Mouse (Mus musculus): ENCODE results near the gene Mov10. TPM values are rescaled to one million over a fixed set of nuclear protein-coding genes. Genes with fewer than 3 reads are reported as not detected.
"Not testable (repeated sequence)": the region's sequence is repeated elsewhere in the genome, so short reads cannot be mapped to it uniquely, and the experiment has no call there.

Gene Mov10
- polyA plus RNA-seq, 1 experiment from 2014 or later = 17.4 TPM

DNA sequence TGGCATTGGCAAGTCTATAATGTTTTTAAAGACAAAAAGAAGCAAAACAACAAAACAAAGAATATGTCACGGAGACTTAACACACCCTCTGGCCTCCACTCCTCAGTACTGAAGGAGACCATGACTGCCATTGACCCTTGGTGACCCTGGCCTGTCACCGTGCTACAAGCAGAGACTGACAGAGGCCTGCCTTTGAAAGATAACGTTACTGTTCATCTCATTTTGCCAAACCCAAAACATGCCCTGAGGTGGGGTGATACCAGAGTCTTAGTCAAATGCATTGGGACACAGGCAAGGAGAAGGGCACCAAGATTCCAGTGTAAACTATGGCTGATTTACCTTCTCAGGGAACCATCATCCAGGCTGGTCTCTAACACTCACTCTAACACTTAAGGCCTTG is 49.2 kb downstream of the Mov10 start:
- no peak overlapping the region for H3K4me3 ChIP-seq (ENCODE audit: low read depth, low read length)
- WGBS = 39% methylated on average over 3 of the region's 3 CpGs
- H3K36me3 ChIP-seq (ENCODE audit: control insufficient read depth, insufficient read depth, low read length) = no peaks in the 10 kb centered on the region
- DNase-seq (ENCODE audit: low spot score) = no peak
- H3K4me2 ChIP-seq (ENCODE audit: low read depth) = no peak overlapping the region
- H3K9me3 ChIP-seq (ENCODE audit: control insufficient read depth, low read length) = no peaks in the 10 kb centered on the region
- H3K27ac ChIP-seq (ENCODE audit: low read depth, low read length) = no peak overlapping the region
- H3K27me3 ChIP-seq (ENCODE audit: control insufficient read depth, insufficient read depth, low read length) = no peaks in the 10 kb centered on the region
- H3K9ac ChIP-seq (ENCODE audit: low read length) = no peak overlapping the region
- no peak for ATAC-seq (ENCODE audit: insufficient read depth, low FRiP score, low TSS enrichment)
- no peaks in the 10 kb centered on the region for H3K4me1 ChIP-seq (ENCODE audit: control insufficient read depth, insufficient read depth, low read length)

DNA sequence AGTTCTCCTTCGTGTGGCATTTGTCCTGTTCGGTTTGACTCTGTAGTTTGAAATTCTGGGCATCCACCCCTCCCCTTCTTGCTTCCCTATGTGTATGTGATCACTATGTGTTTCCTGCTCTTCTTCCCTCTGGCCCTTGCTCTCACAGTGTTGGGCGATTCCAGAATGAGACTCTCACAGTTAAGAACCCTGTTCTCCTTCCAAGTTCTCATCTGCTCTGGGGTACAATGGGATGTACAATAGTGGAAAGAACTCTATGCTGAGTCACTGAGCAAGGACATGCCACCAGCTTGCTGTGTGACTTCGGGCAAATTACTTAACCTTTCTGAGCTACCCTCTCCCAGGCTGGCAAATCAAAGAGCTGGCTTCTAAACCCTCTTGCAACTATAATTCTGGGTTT is 50.6 kb downstream of the Mov10 start:
- Histone ChIP-seq H3K4me1 (ENCODE audit: control insufficient read depth, insufficient read depth, low read length) (no peaks in the 10 kb centered on the region), H3K27ac (ENCODE audit: low read depth, low read length) (no peak overlapping the region), H3K36me3 (ENCODE audit: control insufficient read depth, insufficient read depth, low read length) (no peaks in the 10 kb centered on the region), H3K4me2 (ENCODE audit: low read depth) (no peak overlapping the region), H3K9me3 (ENCODE audit: control insufficient read depth, low read length) (no peaks in the 10 kb centered on the region), H3K9ac (ENCODE audit: low read length) (no peak overlapping the region), H3K27me3 (ENCODE audit: control insufficient read depth, insufficient read depth, low read length) (no peaks in the 10 kb centered on the region), H3K4me3 (ENCODE audit: low read depth, low read length) (no peak overlapping the region)
- ATAC-seq (ENCODE audit: insufficient read depth, low FRiP score, low TSS enrichment) (no peak), DNase-seq (ENCODE audit: low spot score) (no peak)
- WGBS = 82% methylated on average over 4 of the region's 4 CpGs

DNA sequence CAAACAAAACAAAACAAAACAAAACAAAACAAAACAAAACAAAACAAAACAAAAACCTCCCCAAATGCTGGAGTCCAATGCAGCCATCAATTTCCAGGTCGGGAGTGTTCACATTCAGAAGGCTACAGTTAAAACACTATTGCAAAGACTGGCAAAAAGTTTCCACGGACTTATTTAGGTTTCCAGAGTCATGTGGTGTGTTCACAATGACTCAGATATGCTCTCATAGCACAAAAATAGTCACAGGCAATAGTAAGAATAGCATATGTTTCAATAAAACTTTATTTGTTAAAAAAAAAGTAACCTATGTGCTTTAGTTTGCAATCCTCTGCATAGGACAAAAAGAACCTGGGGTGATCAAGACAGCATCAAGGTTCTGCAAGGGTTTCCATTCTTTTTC is 51.2 kb downstream of the Mov10 start:
- WGBS = 64% methylated on average over 2 of the region's 2 CpGs
- H3K27ac ChIP-seq (ENCODE audit: low read depth, low read length) = no peak overlapping the region
- H3K4me1 ChIP-seq (ENCODE audit: control insufficient read depth, insufficient read depth, low read length) = no peaks in the 10 kb centered on the region
- no peak overlapping the region for H3K4me2 ChIP-seq (ENCODE audit: low read depth)
- H3K9ac ChIP-seq (ENCODE audit: low read length) = no peak overlapping the region
- H3K9me3 ChIP-seq (ENCODE audit: control insufficient read depth, low read length) = no peaks in the 10 kb centered on the region
- ATAC-seq (ENCODE audit: insufficient read depth, low FRiP score, low TSS enrichment) = no peak
- no peaks in the 10 kb centered on the region for H3K27me3 ChIP-seq (ENCODE audit: control insufficient read depth, insufficient read depth, low read length)
- no peaks in the 10 kb centered on the region for H3K36me3 ChIP-seq (ENCODE audit: control insufficient read depth, insufficient read depth, low read length)
- no peak for DNase-seq (ENCODE audit: low spot score)
- H3K4me3 ChIP-seq (ENCODE audit: low read depth, low read length) = no peak overlapping the region

DNA sequence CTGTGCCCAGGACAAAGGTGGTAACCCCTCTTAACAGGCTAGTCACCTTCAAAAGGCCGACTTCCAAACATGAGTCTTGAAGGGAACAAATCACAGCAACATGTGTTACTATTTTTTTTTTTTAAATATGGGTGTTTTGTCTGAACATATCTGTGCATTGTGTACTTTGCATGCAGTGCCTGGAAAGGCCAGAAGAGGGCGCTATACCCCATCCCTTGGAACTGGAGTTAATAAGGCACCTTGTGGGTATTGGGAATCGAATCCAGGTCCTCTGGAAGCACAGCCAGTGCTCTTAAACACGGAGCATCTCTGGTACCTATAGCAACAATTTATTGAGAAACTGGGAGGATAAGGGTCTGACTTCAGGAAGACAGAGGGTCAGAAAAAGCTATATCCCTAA is 53.3 kb downstream of the Mov10 start:
- Histone ChIP-seq H3K9ac (ENCODE audit: low read length) (no peak overlapping the region), H3K27ac (ENCODE audit: low read depth, low read length) (no peak overlapping the region), H3K4me3 (ENCODE audit: low read depth, low read length) (no peak overlapping the region), H3K4me1 (ENCODE audit: control insufficient read depth, insufficient read depth, low read length) (no peaks in the 10 kb centered on the region), H3K9me3 (ENCODE audit: control insufficient read depth, low read length) (no peaks in the 10 kb centered on the region), H3K36me3 (ENCODE audit: control insufficient read depth, insufficient read depth, low read length) (no peaks in the 10 kb centered on the region), H3K4me2 (ENCODE audit: low read depth) (no peak overlapping the region), H3K27me3 (ENCODE audit: control insufficient read depth, insufficient read depth, low read length) (no peaks in the 10 kb centered on the region; the same call in 1 of the 2 replicates)
- DNase-seq (ENCODE audit: low spot score) (peak; percentile 48), ATAC-seq (ENCODE audit: insufficient read depth, low FRiP score, low TSS enrichment) (no peak)
- 26% methylated on average over 4 of the region's 4 CpGs for WGBS

DNA sequence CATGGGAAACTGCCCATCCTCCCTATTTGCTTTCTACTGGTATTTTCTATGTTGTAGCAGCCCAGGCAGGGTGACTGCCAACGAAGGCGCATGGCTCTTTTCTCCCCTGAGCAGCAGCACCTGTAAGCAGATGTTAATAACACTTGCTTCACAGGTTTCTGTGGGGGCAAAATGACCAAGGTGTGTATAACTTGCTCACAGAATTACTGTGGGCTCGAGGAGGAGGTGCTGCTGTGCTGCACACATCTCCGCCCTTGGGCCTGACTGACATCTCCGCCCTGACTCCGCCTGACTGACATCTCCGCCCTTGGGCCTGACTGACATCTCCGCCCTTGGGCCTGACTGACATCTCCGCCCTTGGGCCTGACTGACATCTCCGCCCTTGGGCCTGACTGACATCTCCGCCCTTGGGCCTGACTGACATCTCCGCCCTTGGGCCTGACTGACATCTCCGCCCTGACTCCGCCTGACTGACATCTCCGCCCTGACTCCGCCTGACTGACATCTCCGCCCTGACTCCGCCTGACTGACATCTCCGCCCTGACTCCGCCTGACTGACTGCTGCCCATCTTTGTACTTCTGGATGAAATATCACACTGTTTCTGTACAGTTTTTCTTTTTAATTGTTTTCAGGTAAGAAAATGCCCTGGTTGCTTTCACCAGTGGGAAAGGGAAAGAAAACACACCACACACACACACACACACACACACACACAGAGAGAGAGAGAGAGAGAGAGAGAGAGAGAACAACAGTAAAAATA is 56.1 kb downstream of the Mov10 start:
- not testable (repeated sequence) for H3K27ac ChIP-seq (ENCODE audit: low read depth, low read length); H3K4me2 ChIP-seq (ENCODE audit: low read depth); H3K36me3 ChIP-seq (ENCODE audit: control insufficient read depth, insufficient read depth, low read length); DNase-seq (ENCODE audit: low spot score); H3K9ac ChIP-seq (ENCODE audit: low read length); ATAC-seq (ENCODE audit: insufficient read depth, low FRiP score, low TSS enrichment); H3K27me3 ChIP-seq (ENCODE audit: control insufficient read depth, insufficient read depth, low read length); H3K9me3 ChIP-seq (ENCODE audit: control insufficient read depth, low read length); H3K4me3 ChIP-seq (ENCODE audit: low read depth, low read length); H3K4me1 ChIP-seq (ENCODE audit: control insufficient read depth, insufficient read depth, low read length)
- 29% methylated on average over 17 of the region's 20 CpGs for WGBS

DNA sequence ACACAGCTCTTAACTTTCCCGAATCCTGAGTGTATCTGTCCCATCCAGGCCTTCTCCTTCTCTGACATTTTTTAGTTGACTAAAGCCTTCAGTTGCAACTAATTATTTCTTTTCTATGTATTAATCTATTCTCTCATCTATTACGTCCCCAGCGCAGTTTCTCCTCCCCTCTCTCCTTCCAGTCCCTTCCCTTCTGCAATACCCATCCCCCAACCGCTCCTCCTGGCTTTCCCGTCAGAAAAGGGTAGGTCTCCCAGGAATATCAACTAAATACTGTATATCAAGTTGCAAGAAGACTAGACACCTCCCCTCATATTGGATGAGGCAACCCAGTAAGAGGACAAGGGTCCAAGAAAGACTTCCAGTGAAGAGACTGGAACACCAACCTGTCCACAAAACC is 59.5 kb downstream of the Mov10 start:
- Histone ChIP-seq H3K36me3 (ENCODE audit: control insufficient read depth, insufficient read depth, low read length) (no peaks in the 10 kb centered on the region), H3K9ac (ENCODE audit: low read length) (peak overlapping the region; percentile 45), H3K4me3 (ENCODE audit: low read depth, low read length) (peak overlapping the region; percentile 32), H3K9me3 (ENCODE audit: control insufficient read depth, low read length) (no peaks in the 10 kb centered on the region), H3K4me2 (ENCODE audit: low read depth) (peak overlapping the region; percentile 65), H3K27ac (ENCODE audit: low read depth, low read length) (no peak overlapping the region), H3K4me1 (ENCODE audit: control insufficient read depth, insufficient read depth, low read length) (no peaks in the 10 kb centered on the region), H3K27me3 (ENCODE audit: control insufficient read depth, insufficient read depth, low read length) (no peaks in the 10 kb centered on the region; the same call in 1 of the 2 replicates)
- 11% methylated on average over 5 of the region's 5 CpGs for WGBS
- ATAC-seq (ENCODE audit: insufficient read depth, low FRiP score, low TSS enrichment) (peak; percentile 22; the same call in 1 of the 2 replicates), DNase-seq (ENCODE audit: low spot score) (no peak)

DNA sequence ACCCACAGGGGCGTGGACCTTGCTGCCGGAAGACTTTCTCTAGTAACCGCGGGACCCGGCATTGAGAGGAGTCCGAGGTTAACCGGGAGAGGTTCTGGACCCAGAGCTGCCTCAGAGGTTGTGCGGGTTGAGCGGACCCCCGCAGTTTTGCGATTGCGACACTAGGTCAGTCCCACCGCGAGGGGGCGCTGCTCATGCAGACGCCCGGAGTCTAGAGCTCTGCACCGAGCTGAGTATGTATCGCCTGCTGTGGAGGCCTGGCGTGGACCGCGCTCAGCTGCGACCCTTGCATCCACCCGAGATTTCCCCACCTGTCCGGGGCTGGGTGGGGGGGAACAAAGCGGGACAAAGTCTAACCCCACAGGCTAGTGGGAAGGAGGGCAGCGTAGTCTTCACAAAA is 60.0 kb downstream of the Mov10 start:
- Histone ChIP-seq H3K36me3 (ENCODE audit: control insufficient read depth, insufficient read depth, low read length) (no peaks in the 10 kb centered on the region), H3K4me3 (ENCODE audit: low read depth, low read length) (peak overlapping the region; percentile 32), H3K9ac (ENCODE audit: low read length) (peak overlapping the region; percentile 45), H3K4me2 (ENCODE audit: low read depth) (peak overlapping the region; percentile 65), H3K9me3 (ENCODE audit: control insufficient read depth, low read length) (no peaks in the 10 kb centered on the region), H3K4me1 (ENCODE audit: control insufficient read depth, insufficient read depth, low read length) (no peaks in the 10 kb centered on the region), H3K27ac (ENCODE audit: low read depth, low read length) (no peak overlapping the region), H3K27me3 (ENCODE audit: control insufficient read depth, insufficient read depth, low read length) (no peaks in the 10 kb centered on the region; the same call in 1 of the 2 replicates)
- ATAC-seq (ENCODE audit: insufficient read depth, low FRiP score, low TSS enrichment) = peak; percentile 88
- WGBS = 2% methylated on average over 27 of the region's 27 CpGs
- peak; percentile 88 for DNase-seq (ENCODE audit: low spot score)

DNA sequence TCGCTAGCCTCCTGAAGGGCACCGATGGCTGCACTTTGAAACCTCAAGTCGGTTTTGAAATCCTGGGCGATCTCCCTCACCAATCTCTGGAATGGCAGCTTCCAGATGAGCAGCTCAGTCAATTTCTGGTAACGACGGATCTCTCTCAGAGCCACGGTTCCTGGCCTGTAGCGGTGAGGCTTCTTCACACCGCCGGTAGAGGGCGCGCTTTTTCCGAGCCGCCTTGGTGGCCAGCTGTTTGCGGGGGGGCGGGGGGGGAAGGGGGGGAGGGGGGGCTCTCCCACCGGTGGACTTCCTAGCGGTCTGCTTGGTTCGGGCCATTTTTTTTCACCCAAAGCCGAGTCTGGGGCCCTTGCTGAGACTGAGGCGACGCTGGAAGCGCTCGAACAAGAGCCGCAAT is 65.5 kb downstream of the Mov10 start:
- 15% methylated on average over 25 of the region's 25 CpGs for WGBS
- not testable (repeated sequence) for H3K4me3 ChIP-seq (ENCODE audit: low read depth, low read length); H3K9me3 ChIP-seq (ENCODE audit: control insufficient read depth, low read length); H3K27me3 ChIP-seq (ENCODE audit: control insufficient read depth, insufficient read depth, low read length); H3K9ac ChIP-seq (ENCODE audit: low read length); DNase-seq (ENCODE audit: low spot score); H3K27ac ChIP-seq (ENCODE audit: low read depth, low read length); H3K36me3 ChIP-seq (ENCODE audit: control insufficient read depth, insufficient read depth, low read length); H3K4me2 ChIP-seq (ENCODE audit: low read depth); ATAC-seq (ENCODE audit: insufficient read depth, low FRiP score, low TSS enrichment); H3K4me1 ChIP-seq (ENCODE audit: control insufficient read depth, insufficient read depth, low read length)
